Mouse (Mus musculus) stomach, postnatal 0 days (tissue): ENCODE data around the gene Tnip1. TPM values are rescaled to one million over a fixed set of nuclear protein-coding genes. Genes with fewer than 3 reads are reported as not detected.

ENCODE experiments used
- ATAC-seq: fragments of 200-750 bp; cut with Nextera tagmentation; 2 replicates; pipeline ENCODE4 v1.8.0; 2017; ENCODE audit not compliant: low FRiP score, low TSS enrichment
- DNase-seq: peaks from one replicate; pipeline ENCODE4 v3.0.0-alpha.2; 2016; ENCODE audit warnings: low spot score
- H3K27ac ChIP-seq: fragments of 300-500 bp; sonication (generic); replicated peaks from 2 replicates; pipeline ENCODE4 v1.5.1; 2014; ENCODE audit warnings: mild to moderate bottlenecking, control low read depth
- H3K27me3 ChIP-seq: fragments of 300-500 bp; sonication (generic); 2 replicates; pipeline ENCODE4 v1.6.1; 2014; ENCODE audit warnings: low read length; ENCODE audit not compliant: control insufficient read depth, insufficient read depth
- H3K36me3 ChIP-seq: fragments of 300-500 bp; sonication (generic); 2 replicates; pipeline ENCODE4 v1.6.1; 2014; ENCODE audit warnings: low read length, mixed read lengths; ENCODE audit not compliant: control insufficient read depth, insufficient read depth
- H3K4me1 ChIP-seq: fragments of 300-500 bp; sonication (generic); replicated peaks from 2 replicates; pipeline ENCODE4 v1.6.1; 2014; ENCODE audit warnings: antibody characterized with exemption; ENCODE audit not compliant: control insufficient read depth, insufficient read depth
- H3K4me2 ChIP-seq: fragments of 300-500 bp; sonication (generic); replicated peaks from 2 replicates; pipeline ENCODE4 v1.6.1; 2014; ENCODE audit warnings: low read depth, mild to moderate bottlenecking, control low read depth, moderate library complexity
- H3K4me3 ChIP-seq: fragments of 300-500 bp; sonication (generic); 2 replicates; pipeline ENCODE4 v1.5.1; 2014; ENCODE audit warnings: low read depth, low read length, control low read depth
- H3K9ac ChIP-seq: fragments of 300-500 bp; sonication (generic); 2 replicates; pipeline ENCODE4 v1.6.1; 2014; ENCODE audit warnings: mild to moderate bottlenecking, low read length, control low read depth, mixed read lengths
- H3K9me3 ChIP-seq: fragments of 300-500 bp; sonication (generic); 2 replicates; pipeline ENCODE4 v1.6.1; 2016; ENCODE audit warnings: low read length; ENCODE audit not compliant: control insufficient read depth
- CTCF ChIP-seq: IDR thresholded peaks from 2 replicates; pipeline ENCODE4 v1.5.1; 2016; ENCODE audit warnings: antibody characterized with exemption, low read depth, mild to moderate bottlenecking, moderate library complexity
- EP300 ChIP-seq: optimal IDR thresholded peaks from 2 replicates; pipeline ENCODE3; 2016; ENCODE audit warnings: antibody characterized with exemption
- WGBS: fragments of 180-500 bp; shearing (Covaris S2); extraction: QIAGEN DNeasy Blood & Tissue Kit; methylation state at CpG from one replicate; pipeline ENCODE4 v1.1.7; 2014; 5-methylcytosine and 5-hydroxymethylcytosine counted together
- polyA plus RNA-seq: library from polyadenylated mRNA; unstranded; fragments of >200 nt; fragmentation: Nextera tagmentation; extraction: Ambion mirVana; gene quantifications from 2 replicates; pipeline ENCODE4 v1.2.1, GENCODE M21; 2015

The Tnip1 gene
- polyA plus RNA-seq, 1 experiment from 2014 or later, result 14.7 TPM

GRCm38 (mm10) chr11:54881051-54881474, 81.7 kb downstream of the Tnip1 start:
- Histone ChIP-seq H3K9me3 (no peaks in the 10 kb centered on the region), H3K4me1 (no peaks in the 10 kb centered on the region), H3K27me3 (no peaks in the 10 kb centered on the region), H3K9ac (no peak overlapping the region), H3K36me3 (no peaks in the 10 kb centered on the region), H3K27ac (no peak overlapping the region), H3K4me3 (no peak overlapping the region), H3K4me2 (no peak overlapping the region)
- DNase-seq (no peak), ATAC-seq (peak; percentile 50)
- TF ChIP-seq EP300 (no peak), CTCF (no peak)
- 5% methylated on average over 2 of the region's 2 CpGs for WGBS

GRCm38 (mm10) chr11:54879922-54880321, 82.8 kb downstream of the Tnip1 start:
- H3K27ac ChIP-seq, result no peak overlapping the region
- H3K4me1 ChIP-seq, result no peaks in the 10 kb centered on the region
- no peak overlapping the region for H3K4me2 ChIP-seq
- no peaks in the 10 kb centered on the region for H3K36me3 ChIP-seq
- no peak overlapping the region for H3K4me3 ChIP-seq
- ATAC-seq (no peak), DNase-seq (no peak)
- no peak for TF ChIP-seq EP300
- no peak for TF ChIP-seq CTCF
- H3K9ac ChIP-seq, result no peak overlapping the region
- 55% methylated on average over 10 of the region's 10 CpGs for WGBS
- H3K9me3 ChIP-seq, result no peaks in the 10 kb centered on the region
- no peaks in the 10 kb centered on the region for H3K27me3 ChIP-seq

GRCm38 (mm10) chr11:54879434-54879833, 83.3 kb downstream of the Tnip1 start:
- TF ChIP-seq EP300 (no peak), CTCF (peak; percentile 95)
- H3K4me3 ChIP-seq, result no peak overlapping the region
- DNase-seq (no peak), ATAC-seq (peak; percentile 63; the same call in 1 of the 2 replicates)
- H3K4me2 ChIP-seq, result no peak overlapping the region
- H3K9me3 ChIP-seq, result no peaks in the 10 kb centered on the region
- no peaks in the 10 kb centered on the region for H3K36me3 ChIP-seq
- no peak overlapping the region for H3K9ac ChIP-seq
- H3K4me1 ChIP-seq, result no peaks in the 10 kb centered on the region
- no peak overlapping the region for H3K27ac ChIP-seq
- H3K27me3 ChIP-seq, result no peaks in the 10 kb centered on the region
- WGBS, result 14% methylated on average over 4 of the region's 4 CpGs

- no peak overlapping the region for H3K9ac ChIP-seq
- DNase-seq, result no peak
- no peaks in the 10 kb centered on the region for H3K27me3 ChIP-seq
- no peak overlapping the region for H3K4me2 ChIP-seq
- H3K4me1 ChIP-seq, result no peaks in the 10 kb centered on the region
- TF ChIP-seq CTCF (no peak), EP300 (no peak)
- 73% methylated on average over 6 of the region's 6 CpGs for WGBS
- H3K4me3 ChIP-seq, result no peak overlapping the region
- ATAC-seq, result no peak
- no peak overlapping the region for H3K27ac ChIP-seq
- peaks cover 3% of the 10 kb centered on the region for H3K36me3 ChIP-seq
- H3K9me3 ChIP-seq, result no peaks in the 10 kb centered on the region
These were observed 83.8 kb downstream of the Tnip1 start for GRCm38 (mm10) chr11:54878893-54879292.

GRCm38 (mm10) chr11:54876031-54876430, 86.7 kb downstream of the Tnip1 start:
- ATAC-seq (no peak), DNase-seq (no peak)
- Histone ChIP-seq H3K9ac (no peak overlapping the region), H3K36me3 (peaks cover 13% of the 10 kb centered on the region), H3K9me3 (no peaks in the 10 kb centered on the region), H3K4me1 (no peaks in the 10 kb centered on the region), H3K4me2 (no peak overlapping the region), H3K27ac (no peak overlapping the region), H3K4me3 (no peak overlapping the region), H3K27me3 (no peaks in the 10 kb centered on the region)
- WGBS, result 87% methylated on average over 5 of the region's 5 CpGs
- TF ChIP-seq EP300, result no peak
- no peak for TF ChIP-seq CTCF

GRCm38 (mm10) chr11:54871831-54872537, 90.7 kb downstream of the Tnip1 start:
- Histone ChIP-seq H3K4me2 (no peak overlapping the region), H3K4me1 (0 out of 2 replicates have a peak, but pooled peaks cover 2% of the 10 kb centered on the region), H3K27ac (no peak overlapping the region), H3K27me3 (no peaks in the 10 kb centered on the region), H3K9me3 (no peaks in the 10 kb centered on the region), H3K4me3 (no peak overlapping the region), H3K9ac (no peak overlapping the region), H3K36me3 (peaks cover 13% of the 10 kb centered on the region)
- WGBS, result 75% methylated on average over 7 of the region's 7 CpGs
- DNase-seq, result no peak
- ATAC-seq, result no peak
- no peak for TF ChIP-seq CTCF
- no peak for TF ChIP-seq EP300
